Mouse (Mus musculus) neural tube, embryonic 11.5 days (tissue): ENCODE results near the gene Dnmt3a. TPM values are rescaled to one million over a fixed set of nuclear protein-coding genes. Genes with fewer than 3 reads are reported as not detected.

Source experiments
- ATAC-seq: fragments of 200-750 bp; cut with Nextera tagmentation; 2 replicates; pipeline ENCODE4 v1.8.0; 2017; ENCODE audit warnings: moderate number of reproducible peaks, mild to moderate bottlenecking, moderate TSS enrichment, moderate library complexity; ENCODE audit not compliant: insufficient read depth, low FRiP score, low TSS enrichment
- DNase-seq: peaks from one replicate; pipeline ENCODE4 v3.0.0-alpha.2; 2015; ENCODE audit warnings: low spot score
- H3K27ac ChIP-seq: fragments of 300-500 bp; sonication (generic); 2 replicates; pipeline ENCODE4 v1.5.1; 2014; ENCODE audit warnings: low read depth, mild to moderate bottlenecking, low read length
- H3K27me3 ChIP-seq: fragments of 300-500 bp; sonication (generic); 2 replicates; pipeline ENCODE4 v1.6.1; 2014; ENCODE audit warnings: mild to moderate bottlenecking, low read length, mixed read lengths; ENCODE audit not compliant: control insufficient read depth, insufficient read depth
- H3K36me3 ChIP-seq: fragments of 300-500 bp; sonication (generic); 2 replicates; pipeline ENCODE4 v1.6.1; 2014; ENCODE audit warnings: mild to moderate bottlenecking, low read length, moderate library complexity, mixed read lengths; ENCODE audit not compliant: control insufficient read depth, insufficient read depth
- H3K4me1 ChIP-seq: fragments of 300-500 bp; sonication (generic); 2 replicates; pipeline ENCODE4 v1.6.1; 2014; ENCODE audit warnings: low read length, mixed read lengths; ENCODE audit not compliant: control insufficient read depth, insufficient read depth
- H3K4me2 ChIP-seq: fragments of 300-500 bp; sonication (generic); 2 replicates; pipeline ENCODE4 v1.6.1; 2014; ENCODE audit warnings: low read depth, mild to moderate bottlenecking, moderate library complexity
- H3K4me3 ChIP-seq: fragments of 300-500 bp; sonication (generic); 2 replicates; pipeline ENCODE4 v1.5.1; 2014; ENCODE audit warnings: low read depth, low read length
- H3K9ac ChIP-seq: fragments of 300-500 bp; sonication (generic); 2 replicates; pipeline ENCODE4 v1.6.1; 2014; ENCODE audit warnings: mild to moderate bottlenecking, low read length
- H3K9me3 ChIP-seq: fragments of 300-500 bp; sonication (generic); 2 replicates; pipeline ENCODE4 v1.6.1; 2016; ENCODE audit warnings: low read length; ENCODE audit not compliant: control insufficient read depth
- WGBS: fragments of 180-500 bp; shearing (Covaris S2); extraction: QIAGEN DNeasy Blood & Tissue Kit; methylation state at CpG from one replicate; pipeline ENCODE4 v1.1.7; 2014; 5-methylcytosine and 5-hydroxymethylcytosine counted together
- polyA plus RNA-seq: library from polyadenylated mRNA; unstranded; fragments of >200 nt; fragmentation: Nextera tagmentation; extraction: Ambion mirVana; gene quantifications from 2 replicates; pipeline ENCODE4 v1.2.1, GENCODE M21; 2014

Gene Dnmt3a
- polyA plus RNA-seq, 1 experiment from 2014 or later, result 88.6 TPM

- peaks cover 6% of the 10 kb centered on the region for H3K4me1 ChIP-seq
- no peak overlapping the region for H3K9ac ChIP-seq
- H3K27ac ChIP-seq, result no peak overlapping the region
- no peaks in the 10 kb centered on the region for H3K27me3 ChIP-seq
- H3K4me2 ChIP-seq, result no peak overlapping the region
- no peaks in the 10 kb centered on the region for H3K36me3 ChIP-seq
- no peak overlapping the region for H3K4me3 ChIP-seq
- no peaks in the 10 kb centered on the region for H3K9me3 ChIP-seq
- 90% methylated on average over 2 of the region's 2 CpGs for WGBS
- ATAC-seq, result no peak
- DNase-seq, result no peak
These were observed 50.9 kb downstream of the Dnmt3a start for GRCm38 (mm10) chr12:3856748-3857147.

DNA sequence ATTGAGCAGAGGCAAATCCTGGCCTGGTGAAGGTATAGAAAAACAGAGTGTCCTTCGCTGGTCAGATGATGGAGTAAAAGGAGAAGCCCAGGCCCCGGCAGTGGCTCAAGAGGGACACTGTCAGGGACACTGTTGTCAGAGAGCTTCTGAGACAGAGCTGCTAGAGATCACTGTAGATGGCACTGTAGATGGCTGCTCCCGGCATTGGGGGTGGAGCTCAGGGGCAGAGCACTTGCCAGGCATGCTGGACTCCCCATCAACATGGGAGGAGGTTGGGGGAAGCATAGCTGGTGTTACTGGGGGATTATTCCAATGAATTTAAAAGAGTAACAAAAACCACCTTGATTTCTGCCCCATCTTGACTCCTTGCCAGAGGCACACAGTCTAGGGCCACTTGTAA, 51.4 kb downstream of the Dnmt3a start:
- H3K27ac ChIP-seq, result no peak overlapping the region
- ATAC-seq (no peak), DNase-seq (no peak)
- no peaks in the 10 kb centered on the region for H3K27me3 ChIP-seq
- 78% methylated on average over 3 of the region's 3 CpGs for WGBS
- no peak overlapping the region for H3K4me2 ChIP-seq
- H3K36me3 ChIP-seq, result no peaks in the 10 kb centered on the region
- no peak overlapping the region for H3K4me3 ChIP-seq
- H3K9ac ChIP-seq, result no peak overlapping the region
- H3K9me3 ChIP-seq, result no peaks in the 10 kb centered on the region
- peaks cover 6% of the 10 kb centered on the region for H3K4me1 ChIP-seq

- H3K9me3 ChIP-seq, result no peaks in the 10 kb centered on the region
- H3K4me2 ChIP-seq, result no peak overlapping the region
- H3K27me3 ChIP-seq, result no peaks in the 10 kb centered on the region
- no peaks in the 10 kb centered on the region for H3K36me3 ChIP-seq
- ATAC-seq (no peak), DNase-seq (no peak)
- no peak overlapping the region for H3K27ac ChIP-seq
- H3K9ac ChIP-seq, result no peak overlapping the region
- peaks cover 6% of the 10 kb centered on the region for H3K4me1 ChIP-seq
- no peak overlapping the region for H3K4me3 ChIP-seq
- 79% methylated on average over 9 of the region's 9 CpGs for WGBS
These were observed 52.0 kb downstream of the Dnmt3a start for GRCm38 (mm10) chr12:3857773-3858172.

- no peak overlapping the region for H3K4me3 ChIP-seq
- no peaks in the 10 kb centered on the region for H3K27me3 ChIP-seq
- no peak for ATAC-seq
- H3K4me2 ChIP-seq, result no peak overlapping the region
- H3K9me3 ChIP-seq, result no peaks in the 10 kb centered on the region
- no peaks in the 10 kb centered on the region for H3K36me3 ChIP-seq
- 84% methylated on average over 4 of the region's 4 CpGs for WGBS
- DNase-seq, result no peak
- no peak overlapping the region for H3K27ac ChIP-seq
- H3K9ac ChIP-seq, result no peak overlapping the region
- H3K4me1 ChIP-seq, result peaks cover 6% of the 10 kb centered on the region
These were observed 52.9 kb downstream of the Dnmt3a start for GRCm38 (mm10) chr12:3858754-3859153.

- H3K36me3 ChIP-seq, result no peaks in the 10 kb centered on the region
- H3K4me2 ChIP-seq, result no peak overlapping the region
- no peak overlapping the region for H3K9ac ChIP-seq
- WGBS, result 57% methylated on average over 3 of the region's 3 CpGs
- DNase-seq (no peak), ATAC-seq (no peak)
- H3K4me3 ChIP-seq, result no peak overlapping the region
- peaks cover 6% of the 10 kb centered on the region for H3K4me1 ChIP-seq
- no peaks in the 10 kb centered on the region for H3K9me3 ChIP-seq
- H3K27ac ChIP-seq, result no peak overlapping the region
- H3K27me3 ChIP-seq, result no peaks in the 10 kb centered on the region
These were observed 53.7 kb downstream of the Dnmt3a start for GRCm38 (mm10) chr12:3859545-3859944.

DNA sequence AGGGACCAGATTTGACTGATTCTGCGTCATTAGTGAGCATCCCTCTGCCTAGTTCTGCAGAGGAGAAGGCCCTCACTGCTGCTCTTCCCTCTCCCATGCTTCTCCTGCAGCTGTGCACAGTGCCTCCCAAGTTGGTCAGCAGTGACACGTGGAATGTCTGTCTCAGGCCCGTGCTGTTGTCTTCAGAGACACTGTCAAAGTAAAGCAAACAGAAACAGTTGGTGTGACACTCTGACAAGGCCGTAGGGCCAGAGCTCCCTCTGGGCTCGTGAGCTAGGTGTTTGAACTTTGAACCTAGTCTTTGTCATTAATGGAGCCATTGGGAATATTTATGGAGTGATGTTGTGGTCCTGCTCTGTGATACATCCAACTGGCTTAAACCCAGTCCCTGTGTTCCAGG, 54.2 kb downstream of the Dnmt3a start:
- no peaks in the 10 kb centered on the region for H3K27me3 ChIP-seq
- ATAC-seq, result no peak
- 43% methylated on average over 5 of the region's 5 CpGs for WGBS

DNA sequence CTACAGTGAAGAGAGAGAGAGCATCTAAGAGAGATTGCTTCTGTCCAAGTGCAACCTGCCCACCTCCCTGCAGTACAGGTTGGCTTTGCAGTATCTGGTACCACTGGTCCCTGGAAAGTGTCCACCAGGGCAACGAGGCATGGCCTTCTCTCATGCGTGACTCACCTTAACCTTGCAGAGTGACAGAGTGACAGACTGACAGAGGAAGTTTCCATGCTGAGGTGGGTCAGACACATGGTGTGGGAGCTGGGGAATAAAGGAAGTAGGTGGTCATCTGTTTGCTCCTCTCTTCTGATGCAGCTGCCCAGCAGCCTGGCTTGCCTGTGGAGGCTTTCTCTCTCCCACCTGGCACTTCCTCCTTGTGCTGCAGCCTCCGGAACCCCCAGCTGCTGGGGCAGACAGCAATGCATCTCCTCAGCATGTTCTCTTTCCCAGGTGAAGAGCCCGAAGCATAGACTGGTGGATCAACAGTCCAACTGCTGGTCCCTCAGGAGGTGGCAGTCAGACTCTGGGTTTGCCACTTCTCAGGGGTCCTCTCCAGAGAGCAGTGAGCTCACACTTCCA, 55.9 kb downstream of the Dnmt3a start:
- DNase-seq (no peak), ATAC-seq (no peak)
- Histone ChIP-seq H3K4me2 (no peak overlapping the region), H3K27ac (no peak overlapping the region), H3K4me1 (no peaks in the 10 kb centered on the region), H3K27me3 (no peaks in the 10 kb centered on the region), H3K9me3 (no peaks in the 10 kb centered on the region), H3K9ac (no peak overlapping the region), H3K36me3 (no peaks in the 10 kb centered on the region), H3K4me3 (no peak overlapping the region)
- WGBS, result 73% methylated on average over 4 of the region's 4 CpGs

More for the DNA sequence above, 54.2 kb downstream of the Dnmt3a start:
- no peak for DNase-seq
- H3K4me1 ChIP-seq, result peaks cover 6% of the 10 kb centered on the region
- H3K4me2 ChIP-seq, result no peak overlapping the region
- H3K9ac ChIP-seq, result no peak overlapping the region
- H3K36me3 ChIP-seq, result no peaks in the 10 kb centered on the region
- H3K27ac ChIP-seq, result no peak overlapping the region
- H3K9me3 ChIP-seq, result no peaks in the 10 kb centered on the region
- no peak overlapping the region for H3K4me3 ChIP-seq

- no peak overlapping the region for H3K4me3 ChIP-seq
- no peak overlapping the region for H3K27ac ChIP-seq
- H3K4me2 ChIP-seq, result no peak overlapping the region
- H3K4me1 ChIP-seq, result no peaks in the 10 kb centered on the region
- ATAC-seq (no peak), DNase-seq (no peak)
- H3K27me3 ChIP-seq, result no peaks in the 10 kb centered on the region
- H3K9ac ChIP-seq, result no peak overlapping the region
- WGBS, result 87% methylated on average over 6 of the region's 6 CpGs
- no peaks in the 10 kb centered on the region for H3K36me3 ChIP-seq
- H3K9me3 ChIP-seq, result no peaks in the 10 kb centered on the region
These were observed 56.4 kb downstream of the Dnmt3a start for GRCm38 (mm10) chr12:3862253-3862652.

GRCm38 (mm10) chr12:3864208-3864607, 58.4 kb downstream of the Dnmt3a start:
- WGBS, result 92% methylated on average over 8 of the region's 8 CpGs
- Histone ChIP-seq H3K4me1 (no peaks in the 10 kb centered on the region), H3K27ac (no peak overlapping the region), H3K36me3 (no peaks in the 10 kb centered on the region), H3K4me2 (no peak overlapping the region), H3K4me3 (no peak overlapping the region), H3K9ac (no peak overlapping the region), H3K27me3 (no peaks in the 10 kb centered on the region), H3K9me3 (no peaks in the 10 kb centered on the region)
- ATAC-seq, result no peak
- no peak for DNase-seq
